Mouse (Mus musculus) frontal cortex, adult 2 months (tissue): ENCODE results near the gene Tmem255b. TPM values are rescaled to one million over a fixed set of nuclear protein-coding genes. Genes with fewer than 3 reads are reported as not detected.

Experiments used
- DNase-seq, 2 experiments: peaks; one replicate each; pipeline ENCODE4 v3.0.0; 2022; ENCODE audit warnings: low spot score in 1 of 2; ENCODE audit errors: extremely low spot score in 1 of 2
- polyA plus RNA-seq: library from polyadenylated mRNA; depleted of rRNA; stranded (reverse); fragments of >200 nt; gene quantifications from 2 replicates; pipeline ENCODE4 v1.2.3, GENCODE M21; 2012; rRNA removed

The Tmem255b gene
- polyA plus RNA-seq = 2.1 and 3.1 TPM in 2 replicates

- DNase-seq = no peak
These were observed at the start of gene Tmem255b for GRCm38 (mm10) chr8:13434889-13435288. Tmem255b (plus strand) TSS chr8:13435189.

DNA sequence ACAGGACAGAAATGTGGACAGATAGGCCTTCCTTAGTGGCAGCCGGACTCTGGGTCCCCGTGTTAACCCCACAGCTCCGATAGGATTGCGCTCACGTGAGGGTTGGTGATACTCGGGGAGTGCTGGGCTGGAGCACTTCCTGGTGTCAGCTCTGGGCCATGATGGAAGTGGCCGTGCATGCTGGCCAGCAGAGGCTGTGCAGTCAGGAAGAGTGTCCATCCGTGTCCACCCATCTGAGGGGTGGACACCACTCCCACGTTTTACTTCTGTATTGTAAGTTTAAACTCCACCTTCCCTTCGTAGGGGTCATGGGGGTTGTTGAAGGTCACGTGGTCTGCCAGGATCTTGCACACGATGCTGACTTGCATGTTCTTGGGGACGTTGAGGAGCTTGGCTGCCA, 48.6 kb upstream of the Tmem255b start:
- no peak for DNase-seq

GRCm38 (mm10) chr8:13387728-13388127, 47.3 kb upstream of the Tmem255b start:
- DNase-seq = no peak

- DNase-seq = no peak
These were observed 46.2 kb upstream of the Tmem255b start for GRCm38 (mm10) chr8:13388744-13389143.

- no peak for DNase-seq
These were observed 41.1 kb upstream of the Tmem255b start for GRCm38 (mm10) chr8:13393869-13394268.

DNA sequence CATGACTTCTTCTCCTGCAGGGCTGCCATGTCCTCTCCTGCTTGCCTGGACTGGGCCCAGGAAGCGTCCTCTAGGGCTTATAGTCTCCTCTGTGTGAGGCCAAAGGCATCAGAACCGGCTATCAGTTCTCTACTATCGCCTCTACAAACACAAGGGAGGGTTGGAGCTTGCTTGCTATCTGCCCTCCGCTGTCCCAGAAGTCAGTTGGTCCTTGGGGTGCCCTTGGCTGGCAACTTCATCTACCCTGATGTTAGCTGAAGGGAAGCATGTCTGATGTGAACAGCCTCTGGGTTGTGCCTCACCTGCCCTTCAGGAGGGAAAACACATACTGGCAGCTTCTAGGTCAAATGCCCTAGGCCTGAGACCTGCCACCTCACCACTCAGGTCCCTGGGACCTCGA, 38.3 kb upstream of the Tmem255b start, which contains the start of gene Atp4b:
Gene Atp4b (minus strand): TSS at position 101 of the 400 bp plus-strand sequence.
- DNase-seq = no peak

GRCm38 (mm10) chr8:13403517-13403916, 31.5 kb upstream of the Tmem255b start:
- no peak for DNase-seq

DNA sequence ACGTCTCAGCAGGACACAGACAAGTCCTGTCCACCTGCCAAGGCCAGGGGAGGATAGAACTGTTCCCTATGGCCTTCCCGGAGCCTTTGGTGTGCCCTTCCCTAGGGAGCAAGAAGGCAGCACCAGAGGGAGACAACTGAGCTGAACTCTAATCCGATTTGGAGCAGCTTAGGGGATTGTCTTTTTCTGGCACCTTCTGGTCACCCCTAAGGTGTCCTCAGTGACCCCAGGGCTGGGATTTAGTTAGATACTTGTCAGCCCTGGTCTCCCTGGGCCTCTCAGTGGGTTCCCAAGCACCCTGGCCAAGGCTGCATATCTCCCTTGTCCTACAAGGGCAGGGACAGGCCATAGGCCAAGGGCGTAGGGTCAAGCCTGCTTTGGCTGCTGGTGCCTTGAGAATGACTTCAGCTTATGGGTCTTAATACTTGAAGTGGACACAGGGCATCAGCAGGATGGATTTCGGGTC, 30.3 kb upstream of the Tmem255b start, which contains the start of gene Grk1:
Gene Grk1 (plus strand): TSS at position 416 of the 466 bp plus-strand sequence.
- no peak for DNase-seq

DNA sequence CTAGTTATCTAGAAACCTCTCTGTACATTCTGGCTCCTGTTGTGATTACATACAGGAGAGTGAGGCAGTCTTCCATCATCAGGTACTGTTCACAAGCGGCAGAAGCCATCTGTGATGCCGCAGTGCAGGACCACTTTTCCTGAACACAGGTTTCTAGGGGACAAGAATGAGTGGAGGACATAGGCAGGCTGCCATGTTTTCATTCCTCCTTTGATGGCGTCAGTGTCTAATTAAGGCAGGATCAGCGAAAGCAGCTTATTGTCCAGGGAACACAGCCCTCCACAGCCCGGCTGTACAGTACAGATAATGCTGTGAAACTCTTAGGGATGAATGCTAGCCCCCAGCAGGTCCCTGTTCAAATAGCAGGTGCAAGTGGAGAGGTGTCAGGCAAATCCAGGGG, 29.0 kb upstream of the Tmem255b start:
- DNase-seq = no peak

GRCm38 (mm10) chr8:13411597-13411996, 23.4 kb upstream of the Tmem255b start:
- peak; percentile 25 to 82 for DNase-seq

- DNase-seq = peak in 1 of 2 experiments; percentile 62
These were observed 22.0 kb upstream of the Tmem255b start for GRCm38 (mm10) chr8:13412891-13413558.

DNA sequence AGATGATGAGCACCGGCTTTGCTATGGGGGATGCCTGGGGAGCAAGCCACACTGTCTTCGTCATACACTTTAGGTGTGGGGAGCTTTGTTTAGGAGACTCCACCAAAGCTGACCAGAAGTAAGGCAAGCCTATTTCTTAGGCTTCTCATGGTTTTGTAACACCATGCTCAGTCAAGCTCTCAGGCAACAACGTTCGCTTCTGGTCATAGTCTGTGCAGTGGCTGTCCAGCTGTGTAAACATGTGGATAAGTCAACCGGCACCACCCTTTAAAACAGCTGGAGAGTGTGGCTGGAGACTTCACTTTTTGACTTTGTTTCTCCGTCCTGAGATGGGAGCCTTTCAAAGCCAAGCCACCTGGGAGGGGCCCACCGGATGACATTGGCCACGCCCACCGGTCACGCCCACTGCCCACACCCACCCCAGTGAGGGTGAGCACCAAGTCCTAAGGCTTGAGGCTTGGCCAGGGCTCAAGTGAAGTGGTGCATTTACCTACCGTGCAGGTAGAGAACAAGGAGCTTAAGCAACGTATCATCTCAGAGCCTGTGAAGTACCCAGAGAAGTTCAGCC, 21.1 kb upstream of the Tmem255b start:
- DNase-seq = no peak

- peak in 1 of 2 experiments; percentile 34 for DNase-seq
These were observed 19.1 kb upstream of the Tmem255b start for GRCm38 (mm10) chr8:13415879-13416278.

DNA sequence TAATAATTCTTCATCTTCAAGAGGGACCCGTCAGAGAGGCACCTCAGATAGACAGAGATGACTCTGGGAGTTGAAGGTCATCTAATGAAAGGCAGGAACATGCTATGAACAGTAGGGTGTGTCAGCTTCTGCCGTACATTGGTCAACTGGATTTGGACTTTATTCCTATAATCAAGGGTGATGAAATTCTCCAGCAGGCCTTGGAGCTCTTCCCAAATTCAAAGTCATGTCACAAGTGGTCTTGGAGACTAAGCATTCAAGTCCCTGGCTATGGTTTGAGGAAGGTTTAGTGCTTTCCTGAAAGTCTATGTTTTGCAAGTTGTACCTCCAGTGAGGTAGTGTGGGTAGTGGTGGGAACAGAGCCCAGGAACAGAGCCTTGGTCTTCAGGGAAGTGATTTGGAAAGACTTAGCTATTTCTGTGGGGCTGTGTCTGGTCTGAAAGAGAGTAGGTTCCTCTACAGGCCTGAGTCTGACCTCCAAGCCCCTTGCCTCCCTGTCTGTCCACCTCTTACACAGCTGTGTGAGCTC, 15.8 kb upstream of the Tmem255b start:
- peak in 1 of 2 experiments; percentile 22 for DNase-seq

GRCm38 (mm10) chr8:13420970-13421369, 14.0 kb upstream of the Tmem255b start:
- DNase-seq = peak in 1 of 2 experiments; percentile 33

GRCm38 (mm10) chr8:13427351-13427750, 7.6 kb upstream of the Tmem255b start:
- DNase-seq = no peak

DNA sequence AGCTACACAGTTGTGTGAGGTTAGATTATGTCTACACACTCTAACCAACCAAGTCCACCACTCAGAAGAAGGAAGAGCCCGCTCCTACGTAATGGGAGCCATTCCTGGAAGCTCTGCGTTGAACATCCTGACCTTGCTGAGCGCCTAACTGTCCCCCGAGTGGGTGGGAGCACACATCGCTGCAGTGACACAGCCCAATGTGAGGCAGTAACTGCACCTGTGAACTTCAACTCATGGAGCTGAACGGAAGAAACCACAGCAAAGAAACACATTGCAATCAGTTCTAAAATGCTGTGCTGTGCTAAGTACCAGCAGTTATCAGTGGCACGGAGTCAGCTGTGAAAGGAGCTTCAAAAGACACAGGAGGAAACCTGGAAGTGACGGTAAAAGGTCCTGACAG, 6.8 kb upstream of the Tmem255b start:
- DNase-seq = no peak

GRCm38 (mm10) chr8:13430412-13430811, 4.6 kb upstream of the Tmem255b start:
- no peak for DNase-seq

DNA sequence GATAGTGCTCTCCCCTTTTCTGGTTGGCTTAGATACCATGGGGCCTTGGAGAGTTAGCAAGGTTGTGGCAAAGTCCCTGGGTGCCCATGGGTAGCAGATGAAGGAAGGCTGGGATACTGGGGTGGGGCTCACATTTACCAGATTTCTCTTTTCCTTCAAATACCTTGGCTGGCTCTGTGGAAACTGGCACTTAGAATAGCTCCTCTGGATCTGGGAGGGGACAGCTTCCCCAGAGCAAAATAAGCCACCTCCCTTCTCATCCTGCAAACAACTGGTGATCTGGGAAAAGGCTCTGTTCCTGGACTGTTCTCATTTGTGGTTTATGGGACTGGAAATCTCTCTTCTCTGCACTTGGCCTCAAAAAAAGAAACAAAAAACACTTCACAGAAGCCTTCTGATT, 4.1 kb upstream of the Tmem255b start:
- DNase-seq = no peak

- no peak for DNase-seq
These were observed 1.9 kb upstream of the Tmem255b start for GRCm38 (mm10) chr8:13433130-13433529.

DNA sequence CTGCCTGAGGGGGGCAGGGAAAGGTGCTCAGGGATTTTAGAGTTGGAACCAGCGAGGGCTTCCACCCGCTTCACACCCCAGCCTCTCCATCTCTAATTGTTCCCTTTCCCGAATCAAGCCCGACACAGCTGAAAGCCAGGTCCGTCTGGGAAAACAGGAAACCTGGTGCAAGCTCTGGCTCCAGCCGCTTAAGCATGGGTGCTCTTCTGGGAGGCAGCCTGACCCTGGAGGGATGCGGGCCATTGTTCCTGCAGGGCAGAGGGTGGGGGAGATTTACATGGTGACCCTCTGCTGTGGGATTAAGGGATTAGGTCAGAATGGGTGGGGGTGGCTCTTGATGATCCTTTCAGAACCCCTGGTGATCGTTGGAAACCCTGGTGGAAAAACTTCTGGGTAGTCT, 1.1 kb downstream of the Tmem255b start:
- DNase-seq = no peak

DNA sequence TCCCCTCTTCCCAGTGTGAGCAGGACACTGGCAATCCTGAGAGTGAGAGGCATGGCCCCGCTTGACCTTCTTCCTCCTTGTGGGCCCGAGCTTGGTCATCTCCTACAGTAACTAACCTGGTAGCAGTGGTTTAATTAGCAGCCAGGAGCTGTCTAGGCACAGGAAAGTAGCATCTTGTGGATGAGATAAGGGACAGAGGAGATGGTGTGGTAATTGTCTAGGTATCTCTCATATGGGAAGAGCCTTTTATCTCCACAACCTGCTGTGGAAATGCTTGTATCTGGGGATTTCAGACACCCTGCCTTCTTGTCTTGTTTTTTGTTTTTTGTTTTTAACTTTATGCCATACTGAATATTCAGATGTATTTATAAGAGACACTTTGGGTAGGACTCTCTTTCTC, 2.5 kb downstream of the Tmem255b start:
- DNase-seq = no peak
